Mouse (Mus musculus): ENCODE measurements around the gene Mat2b. TPM values are rescaled to one million over a fixed set of nuclear protein-coding genes. Genes with fewer than 3 reads are reported as not detected.

Gene Mat2b
- 14.6 and 18.5 TPM in 2 replicates for polyA plus RNA-seq (2012; rRNA removed; ENCODE audit: low replicate concordance)

GRCm38 (mm10) chr11:40695103-40695502 lies at the start of gene Mat2b:
Gene Mat2b (minus strand): TSS chr11:40695203.

GRCm38 (mm10) chr11:40733339-40734174 lies 38.6 kb upstream of the Mat2b start, which contains the start of the genes Hmmr and Nudcd2:
Gene Hmmr (minus strand): TSS chr11:40733422.
Gene Nudcd2 (plus strand): TSS chr11:40733667.

Other genes with a start within 250 kb of the Mat2b start
- 1.3 and 1.8 TPM in 2 replicates for gene Hmmr, start 38.2 kb upstream of the Mat2b start, polyA plus RNA-seq (2012; rRNA removed; ENCODE audit: low replicate concordance)
- 9.7 and 17.2 TPM in 2 replicates for gene Nudcd2, start 38.5 kb upstream of the Mat2b start, polyA plus RNA-seq (2012; rRNA removed; ENCODE audit: low replicate concordance)
- gene Ccng1, start 60.1 kb upstream of the Mat2b start, polyA plus RNA-seq (2012; rRNA removed; ENCODE audit: low replicate concordance), result 3.5 and 5.6 TPM in 2 replicates